Mouse (Mus musculus): ENCODE results near the gene Nanos3.

DNA sequence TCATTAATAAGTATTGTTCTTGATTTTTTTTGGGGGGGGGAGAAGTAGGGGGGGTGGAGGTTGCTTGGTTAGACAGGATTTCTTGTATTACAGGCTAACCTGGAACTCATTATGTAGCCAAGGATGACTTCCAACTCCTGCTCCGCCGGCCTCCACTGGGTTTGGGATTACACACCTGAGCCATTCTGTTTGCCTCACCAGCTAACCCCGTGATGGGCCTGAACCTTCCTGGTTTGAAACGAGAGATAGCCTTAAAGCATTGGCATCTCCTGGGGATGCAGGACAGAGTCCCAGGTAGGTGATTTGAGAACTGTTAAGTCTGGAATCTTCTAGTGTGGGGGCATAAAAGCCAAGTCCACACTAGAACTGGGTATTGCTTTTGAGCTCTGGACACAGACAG is 8.1 kb upstream of the Nanos3 start:
- TF ChIP-seq CTCF (conservative IDR thresholded peaks at IDR 0.05; ENCODE audit: low read length) (no peak), POU5F1 (IDR thresholded peaks at IDR 0.05; ENCODE audit: borderline replicate concordance, low read length) (no peak), NANOG (IDR thresholded peaks at IDR 0.05; ENCODE audit: borderline replicate concordance, low read length) (no peak)

All from E14TG2a.4 (cell line).